Mouse (Mus musculus): Measurements from ENCODE around the gene Trim7. TPM values are rescaled to one million over a fixed set of nuclear protein-coding genes. Genes with fewer than 3 reads are reported as not detected.

Trim7 gene
- polyA plus RNA-seq, 1 experiment from 2014 or later = 0.27 TPM

DNA sequence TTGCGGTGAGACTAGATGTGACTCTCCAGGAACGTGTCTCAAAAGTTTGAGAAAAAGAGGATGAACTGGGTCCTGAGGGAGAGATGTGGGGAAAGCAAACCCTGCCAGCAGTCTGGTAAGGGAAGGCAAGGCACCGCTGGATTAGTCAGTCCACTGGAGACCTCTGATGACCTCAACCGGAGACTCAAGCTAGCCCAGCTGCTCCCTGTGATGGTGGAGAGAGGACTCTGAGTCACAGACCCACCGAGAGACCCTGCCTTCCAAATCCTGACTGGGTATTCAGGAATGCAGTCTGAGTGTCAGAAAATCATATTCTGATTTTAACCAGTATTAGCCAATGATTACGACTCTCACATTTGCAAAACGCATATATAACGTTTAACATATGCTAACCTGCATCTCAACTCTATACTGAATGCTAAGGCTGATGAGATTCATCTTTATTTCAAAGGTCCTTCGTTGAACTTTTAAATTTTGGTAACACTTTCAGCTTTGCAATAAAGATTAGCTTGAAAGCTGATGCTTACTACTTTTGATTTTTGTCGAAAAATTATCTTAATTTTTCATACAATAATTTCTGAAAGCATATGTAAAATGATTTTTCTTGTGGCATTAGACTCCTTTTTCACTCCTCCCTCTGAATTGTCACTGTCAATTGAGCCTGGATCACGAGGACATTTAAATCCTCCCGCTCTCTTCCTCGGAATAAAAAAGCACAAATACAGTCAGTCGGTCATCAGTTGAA, 3.0 kb upstream of the Trim7 start:
- peak overlapping the region; percentile 67 for H3K4me2 ChIP-seq (ENCODE audit: low read depth, low read length)
- WGBS = 32% methylated on average over 14 of the region's 14 CpGs
- DNase-seq (ENCODE audit: low spot score) = no peak
- no peaks in the 10 kb centered on the region for H3K36me3 ChIP-seq (replicated peaks; ENCODE audit: control insufficient read depth, insufficient read depth, low read depth, low read length)
- no peaks in the 10 kb centered on the region for H3K4me1 ChIP-seq (ENCODE audit: control insufficient read depth, insufficient read depth, low read length)
- H3K27me3 ChIP-seq (ENCODE audit: control insufficient read depth, insufficient read depth, low read length) = peaks cover 8% of the 10 kb centered on the region
- ATAC-seq (replicated peaks; ENCODE audit: insufficient number of reproducible peaks, low FRiP score, low TSS enrichment, low read depth) = no peak
- H3K4me3 ChIP-seq (ENCODE audit: low read depth, low read length) = peak overlapping the region; percentile 9; the same call in 1 of the 2 replicates
- H3K9me3 ChIP-seq (replicated peaks; ENCODE audit: control insufficient read depth, low read length) = no peaks in the 10 kb centered on the region
- H3K9ac ChIP-seq (replicated peaks; ENCODE audit: low read length) = no peak overlapping the region
- no peak overlapping the region for H3K27ac ChIP-seq (replicated peaks; ENCODE audit: low read depth, low read length)

GRCm38 (mm10) chr11:48823536-48823972, 2.4 kb upstream of the Trim7 start:
- H3K9ac ChIP-seq (replicated peaks; ENCODE audit: low read length) = peak overlapping the region; percentile 25; the same call in 1 of the 2 replicates
- ATAC-seq (replicated peaks; ENCODE audit: insufficient number of reproducible peaks, low FRiP score, low TSS enrichment, low read depth) = 0 out of 2 replicates have a peak, but pooled peaks have one; percentile 12

GRCm38 (mm10) chr11:48824311-48824830, 1.6 kb upstream of the Trim7 start:
- H3K9me3 ChIP-seq (replicated peaks; ENCODE audit: control insufficient read depth, low read length) = no peaks in the 10 kb centered on the region
- H3K9ac ChIP-seq (replicated peaks; ENCODE audit: low read length) = peak overlapping the region; percentile 25; the same call in 1 of the 2 replicates
- peak overlapping the region; percentile 67 for H3K4me2 ChIP-seq (ENCODE audit: low read depth, low read length)
- ATAC-seq (replicated peaks; ENCODE audit: insufficient number of reproducible peaks, low FRiP score, low TSS enrichment, low read depth) (no peak), DNase-seq (ENCODE audit: low spot score) (no peak)
- H3K27ac ChIP-seq (replicated peaks; ENCODE audit: low read depth, low read length) = no peak overlapping the region
- WGBS = 5% methylated on average over 22 of the region's 22 CpGs
- no peaks in the 10 kb centered on the region for H3K36me3 ChIP-seq (replicated peaks; ENCODE audit: control insufficient read depth, insufficient read depth, low read depth, low read length)
- no peaks in the 10 kb centered on the region for H3K4me1 ChIP-seq (ENCODE audit: control insufficient read depth, insufficient read depth, low read length)
- H3K27me3 ChIP-seq (ENCODE audit: control insufficient read depth, insufficient read depth, low read length) = peaks cover 8% of the 10 kb centered on the region
- H3K4me3 ChIP-seq (ENCODE audit: low read depth, low read length) = peak overlapping the region; percentile 33

More at GRCm38 (mm10) chr11:48823536-48823972, 2.4 kb upstream of the Trim7 start:
- Histone ChIP-seq H3K4me2 (ENCODE audit: low read depth, low read length) (peak overlapping the region; percentile 67), H3K4me1 (ENCODE audit: control insufficient read depth, insufficient read depth, low read length) (no peaks in the 10 kb centered on the region), H3K4me3 (ENCODE audit: low read depth, low read length) (peak overlapping the region; percentile 33), H3K27me3 (ENCODE audit: control insufficient read depth, insufficient read depth, low read length) (peaks cover 8% of the 10 kb centered on the region), H3K36me3 (replicated peaks; ENCODE audit: control insufficient read depth, insufficient read depth, low read depth, low read length) (no peaks in the 10 kb centered on the region), H3K9me3 (replicated peaks; ENCODE audit: control insufficient read depth, low read length) (no peaks in the 10 kb centered on the region), H3K27ac (replicated peaks; ENCODE audit: low read depth, low read length) (no peak overlapping the region)
- 0% methylated on average over 15 of the region's 15 CpGs for WGBS
- peak; percentile 86 for DNase-seq (ENCODE audit: low spot score)

- DNase-seq (ENCODE audit: low spot score) = peak; percentile 60
- Histone ChIP-seq H3K27ac (replicated peaks; ENCODE audit: low read depth, low read length) (no peak overlapping the region), H3K9ac (replicated peaks; ENCODE audit: low read length) (peak overlapping the region; percentile 37; the same call in 1 of the 2 replicates)
Observed at GRCm38 (mm10) chr11:48826752-48827096, 784 bp downstream of the Trim7 start.

DNA sequence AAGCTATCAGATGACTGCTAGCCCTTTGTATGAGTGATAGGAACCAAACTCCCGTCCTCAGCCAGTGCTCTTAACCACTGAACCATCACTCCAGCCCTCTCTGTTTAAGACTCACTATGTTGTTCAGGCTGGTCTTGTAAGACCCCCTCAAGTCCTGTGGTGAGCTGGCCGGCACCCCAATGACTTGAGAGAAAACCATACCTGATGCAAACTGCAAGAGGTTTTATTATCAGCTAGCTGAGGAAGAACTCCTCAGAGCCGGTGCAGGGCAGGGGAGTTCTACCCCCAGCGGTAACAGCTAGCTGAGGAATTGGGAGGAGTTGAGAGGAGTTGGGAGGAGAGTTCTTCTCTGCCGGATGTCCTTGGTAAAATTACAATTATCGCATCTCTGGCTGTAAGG, 2.0 kb downstream of the Trim7 start:
- DNase-seq (ENCODE audit: low spot score) (no peak), ATAC-seq (replicated peaks; ENCODE audit: insufficient number of reproducible peaks, low FRiP score, low TSS enrichment, low read depth) (no peak)
- Histone ChIP-seq H3K4me3 (ENCODE audit: low read depth, low read length) (no peak overlapping the region), H3K9me3 (replicated peaks; ENCODE audit: control insufficient read depth, low read length) (no peaks in the 10 kb centered on the region), H3K27me3 (ENCODE audit: control insufficient read depth, insufficient read depth, low read length) (peaks cover 8% of the 10 kb centered on the region), H3K4me1 (ENCODE audit: control insufficient read depth, insufficient read depth, low read length) (no peaks in the 10 kb centered on the region), H3K4me2 (ENCODE audit: low read depth, low read length) (no peak overlapping the region), H3K36me3 (replicated peaks; ENCODE audit: control insufficient read depth, insufficient read depth, low read depth, low read length) (no peaks in the 10 kb centered on the region), H3K27ac (replicated peaks; ENCODE audit: low read depth, low read length) (no peak overlapping the region), H3K9ac (replicated peaks; ENCODE audit: low read length) (no peak overlapping the region)
- 63% methylated on average over 6 of the region's 6 CpGs for WGBS

More at GRCm38 (mm10) chr11:48826752-48827096, 784 bp downstream of the Trim7 start:
- H3K27me3 ChIP-seq (ENCODE audit: control insufficient read depth, insufficient read depth, low read length) = peaks cover 8% of the 10 kb centered on the region
- H3K4me3 ChIP-seq (ENCODE audit: low read depth, low read length) = peak overlapping the region; percentile 40
- H3K36me3 ChIP-seq (replicated peaks; ENCODE audit: control insufficient read depth, insufficient read depth, low read depth, low read length) = no peaks in the 10 kb centered on the region
- ATAC-seq (replicated peaks; ENCODE audit: insufficient number of reproducible peaks, low FRiP score, low TSS enrichment, low read depth) = peak; percentile 16; the same call in 1 of the 2 replicates
- 0% methylated on average over 6 of the region's 6 CpGs for WGBS
- no peaks in the 10 kb centered on the region for H3K9me3 ChIP-seq (replicated peaks; ENCODE audit: control insufficient read depth, low read length)
- no peaks in the 10 kb centered on the region for H3K4me1 ChIP-seq (ENCODE audit: control insufficient read depth, insufficient read depth, low read length)
- peak overlapping the region; percentile 43 for H3K4me2 ChIP-seq (ENCODE audit: low read depth, low read length)

GRCm38 (mm10) chr11:48830279-48830678, 4.3 kb downstream of the Trim7 start:
- Histone ChIP-seq H3K4me1 (ENCODE audit: control insufficient read depth, insufficient read depth, low read length) (no peaks in the 10 kb centered on the region), H3K4me2 (ENCODE audit: low read depth, low read length) (no peak overlapping the region), H3K4me3 (ENCODE audit: low read depth, low read length) (no peak overlapping the region), H3K9ac (replicated peaks; ENCODE audit: low read length) (no peak overlapping the region), H3K27me3 (ENCODE audit: control insufficient read depth, insufficient read depth, low read length) (no peaks in the 10 kb centered on the region), H3K27ac (replicated peaks; ENCODE audit: low read depth, low read length) (no peak overlapping the region), H3K9me3 (replicated peaks; ENCODE audit: control insufficient read depth, low read length) (no peaks in the 10 kb centered on the region), H3K36me3 (replicated peaks; ENCODE audit: control insufficient read depth, insufficient read depth, low read depth, low read length) (no peaks in the 10 kb centered on the region)
- ATAC-seq (replicated peaks; ENCODE audit: insufficient number of reproducible peaks, low FRiP score, low TSS enrichment, low read depth) (no peak), DNase-seq (ENCODE audit: low spot score) (no peak)
- WGBS = 73% methylated on average over 2 of the region's 2 CpGs

- H3K27ac ChIP-seq (replicated peaks; ENCODE audit: low read depth, low read length) = no peak overlapping the region
- H3K4me2 ChIP-seq (ENCODE audit: low read depth, low read length) = no peak overlapping the region
- H3K4me3 ChIP-seq (ENCODE audit: low read depth, low read length) = no peak overlapping the region
- no peak for ATAC-seq (replicated peaks; ENCODE audit: insufficient number of reproducible peaks, low FRiP score, low TSS enrichment, low read depth)
- DNase-seq (ENCODE audit: low spot score) = no peak
- 65% methylated on average over 2 of the region's 2 CpGs for WGBS
- H3K27me3 ChIP-seq (ENCODE audit: control insufficient read depth, insufficient read depth, low read length) = no peaks in the 10 kb centered on the region
- H3K36me3 ChIP-seq (replicated peaks; ENCODE audit: control insufficient read depth, insufficient read depth, low read depth, low read length) = no peaks in the 10 kb centered on the region
- H3K9ac ChIP-seq (replicated peaks; ENCODE audit: low read length) = no peak overlapping the region
- H3K4me1 ChIP-seq (ENCODE audit: control insufficient read depth, insufficient read depth, low read length) = no peaks in the 10 kb centered on the region
- H3K9me3 ChIP-seq (replicated peaks; ENCODE audit: control insufficient read depth, low read length) = no peaks in the 10 kb centered on the region
Observed at GRCm38 (mm10) chr11:48831273-48831672, 5.3 kb downstream of the Trim7 start.

DNA sequence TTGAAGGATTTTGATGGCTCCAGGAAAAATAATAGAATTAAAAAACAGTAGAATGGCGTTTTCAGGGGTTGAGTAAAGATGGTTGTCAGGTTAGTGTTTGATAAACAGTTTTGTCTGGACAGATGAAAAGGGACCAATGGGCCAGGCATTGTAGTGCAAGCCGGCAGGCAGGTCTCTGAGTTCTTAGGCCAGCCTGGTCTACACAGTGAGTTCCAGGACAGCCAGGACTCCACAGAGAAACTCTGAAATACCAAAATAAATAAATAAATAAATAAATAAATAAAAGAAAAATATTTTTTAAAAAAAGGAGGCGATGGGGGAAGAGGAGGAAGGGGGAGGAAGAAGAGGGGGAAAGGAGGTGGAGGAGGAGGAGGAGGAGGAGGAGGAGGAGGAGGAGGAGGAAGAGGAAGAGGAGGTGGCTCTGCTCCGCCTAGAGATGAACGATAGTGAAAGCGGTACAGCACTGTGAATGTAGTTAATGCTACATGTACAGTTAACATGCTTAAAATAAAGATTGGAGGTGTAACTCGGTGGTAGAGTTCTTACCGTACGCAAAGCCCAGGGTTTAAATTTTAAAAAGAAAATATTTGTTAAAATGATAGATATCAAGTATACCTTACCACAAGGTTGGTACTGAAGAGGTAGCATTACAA, 7.3 kb downstream of the Trim7 start:
- ATAC-seq (replicated peaks; ENCODE audit: insufficient number of reproducible peaks, low FRiP score, low TSS enrichment, low read depth) (no peak), DNase-seq (ENCODE audit: low spot score) (no peak)
- H3K36me3 ChIP-seq (replicated peaks; ENCODE audit: control insufficient read depth, insufficient read depth, low read depth, low read length) = no peaks in the 10 kb centered on the region
- H3K9ac ChIP-seq (replicated peaks; ENCODE audit: low read length) = no peak overlapping the region
- no peak overlapping the region; the same call in 1 of the 2 replicates for H3K4me2 ChIP-seq (ENCODE audit: low read depth, low read length)
- H3K27ac ChIP-seq (replicated peaks; ENCODE audit: low read depth, low read length) = no peak overlapping the region
- no peaks in the 10 kb centered on the region for H3K27me3 ChIP-seq (ENCODE audit: control insufficient read depth, insufficient read depth, low read length)
- peak overlapping the region; percentile 16; the same call in 1 of the 2 replicates for H3K4me3 ChIP-seq (ENCODE audit: low read depth, low read length)
- WGBS = 40% methylated on average over 8 of the region's 9 CpGs
- H3K4me1 ChIP-seq (ENCODE audit: control insufficient read depth, insufficient read depth, low read length) = no peaks in the 10 kb centered on the region
- H3K9me3 ChIP-seq (replicated peaks; ENCODE audit: control insufficient read depth, low read length) = no peaks in the 10 kb centered on the region
